Mouse (Mus musculus): ENCODE measurements around the gene Riox2.

Riox2 gene

DNA sequence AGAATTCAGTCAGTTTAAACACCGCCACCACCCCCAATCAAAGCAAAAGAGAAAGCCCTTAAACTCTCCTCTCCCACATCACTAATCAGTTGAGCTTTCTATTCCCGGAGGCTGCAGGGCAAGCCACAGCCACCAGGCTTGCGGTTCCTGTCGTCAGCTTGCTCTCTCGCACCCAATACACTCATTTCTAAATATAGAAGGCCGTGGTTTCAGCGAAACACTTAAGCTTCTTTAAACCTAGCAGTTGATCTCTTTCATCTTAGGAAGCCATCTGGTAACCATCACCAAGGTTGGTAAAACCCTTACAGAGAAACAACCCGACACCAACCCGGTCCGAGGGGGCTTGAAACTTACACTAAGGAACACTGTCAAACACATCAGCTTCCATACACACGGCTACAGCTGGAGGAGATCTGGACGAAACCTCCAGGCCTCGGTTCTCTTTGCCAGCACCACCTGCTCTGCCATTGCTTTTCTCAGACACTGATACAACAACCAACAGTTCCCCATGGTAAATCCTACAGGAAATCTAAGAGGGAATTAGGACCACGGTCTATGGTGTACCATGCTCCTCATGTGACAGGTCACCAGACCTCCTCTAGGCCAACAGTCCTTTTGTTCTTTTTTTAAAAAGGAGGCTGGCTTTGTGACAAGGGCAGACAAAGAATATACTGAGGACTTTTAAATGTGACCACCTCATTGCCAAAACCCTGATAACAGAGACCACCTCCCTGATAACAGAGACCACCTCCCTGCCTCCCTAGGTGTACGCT lies 46.1 kb downstream of the Riox2 start:
- no peak for DNase-seq (ENCODE audit: low read depth, low spot score)

DNA sequence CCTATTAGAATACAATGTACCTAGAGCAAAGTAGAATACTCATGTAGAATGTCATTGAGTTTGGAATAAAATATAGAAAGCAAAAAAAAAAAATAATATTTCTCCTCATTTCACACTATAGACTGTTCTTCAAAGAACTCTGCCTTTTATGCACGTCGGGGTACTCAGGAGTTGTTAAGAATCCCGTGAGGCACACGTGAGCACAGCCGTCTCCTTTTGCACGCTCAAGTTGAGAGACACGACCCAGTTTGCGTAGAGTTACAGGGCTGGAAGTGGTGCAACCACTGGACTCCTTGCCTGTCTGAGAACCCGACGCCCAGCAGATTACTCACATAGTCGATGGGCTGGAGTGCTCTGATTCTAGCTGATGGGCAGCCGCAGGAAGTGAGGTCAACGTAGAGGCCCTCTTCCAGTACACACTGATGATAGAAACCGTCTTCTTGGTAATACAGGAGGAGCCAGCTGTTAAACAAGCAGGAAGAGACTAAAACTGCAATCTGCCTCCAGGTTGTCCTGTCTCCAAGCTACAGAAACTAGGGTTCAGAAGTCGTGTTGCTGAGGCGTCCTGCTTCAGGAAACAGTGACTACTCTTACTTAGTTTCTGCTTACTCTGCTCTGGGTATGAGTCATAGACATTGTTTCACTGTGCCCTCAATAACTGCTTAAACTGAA lies 50.3 kb downstream of the Riox2 start:
- no peak for DNase-seq (ENCODE audit: low read depth, low spot score)

DNA sequence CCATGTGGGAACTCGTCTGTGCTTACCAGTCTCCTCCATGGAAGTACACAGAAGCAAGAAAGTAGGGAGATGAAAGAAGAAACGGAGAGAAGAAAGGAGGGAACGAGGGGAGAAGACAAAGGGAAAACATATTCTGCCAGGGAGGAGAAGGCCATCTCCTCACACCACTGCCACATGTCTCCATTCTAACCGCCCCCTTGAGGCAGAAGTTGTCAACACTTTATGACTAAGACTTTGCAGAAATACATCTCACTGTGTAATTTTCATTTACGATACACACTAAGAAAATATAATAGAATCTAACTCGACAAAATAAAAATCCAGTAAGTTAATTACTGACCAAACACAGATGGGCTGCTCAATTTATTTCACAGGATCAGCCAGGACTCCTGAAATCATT lies 55.4 kb downstream of the Riox2 start:
- DNase-seq (ENCODE audit: low read depth, low spot score) = no peak

DNA sequence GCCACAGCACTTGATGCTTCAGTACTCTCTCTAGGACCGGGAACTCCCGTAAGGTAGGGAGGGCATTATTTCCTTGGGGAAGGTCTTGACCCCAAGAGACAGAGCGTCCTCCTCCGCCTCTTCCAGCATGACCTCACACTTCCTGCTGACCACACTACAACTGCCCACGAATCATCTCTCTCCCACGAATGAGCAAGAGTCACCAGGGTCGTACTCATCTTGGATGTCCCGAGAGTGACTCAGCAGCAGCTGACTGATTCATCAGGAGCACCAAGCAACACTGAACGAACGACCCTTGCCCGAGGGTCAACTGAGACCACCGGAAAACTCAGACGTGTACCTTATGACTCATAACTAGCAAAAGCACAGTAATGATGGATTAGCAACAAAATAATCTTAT lies 58.0 kb downstream of the Riox2 start:
- DNase-seq (ENCODE audit: low read depth, low spot score) = no peak

DNA sequence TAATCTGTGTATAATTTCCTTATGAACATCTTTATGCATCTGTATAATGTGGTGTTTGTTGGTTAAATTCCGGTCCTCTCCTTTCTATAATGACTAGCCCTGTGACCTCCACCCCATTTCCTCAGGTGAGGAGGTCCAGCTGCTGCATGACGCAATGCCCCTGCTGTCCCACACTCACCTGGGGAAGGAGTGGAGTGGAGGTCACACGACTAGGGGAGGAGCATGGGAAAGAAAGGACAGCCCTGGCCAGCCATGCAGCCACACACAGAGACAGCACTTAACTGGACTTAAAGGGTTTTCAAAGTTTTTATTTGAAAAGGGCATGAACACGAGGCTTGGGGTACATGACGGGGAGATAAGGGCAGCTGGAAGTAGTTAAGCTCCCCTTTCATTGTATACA lies 59.7 kb downstream of the Riox2 start:
- DNase-seq (ENCODE audit: low read depth, low spot score) = no peak

DNA sequence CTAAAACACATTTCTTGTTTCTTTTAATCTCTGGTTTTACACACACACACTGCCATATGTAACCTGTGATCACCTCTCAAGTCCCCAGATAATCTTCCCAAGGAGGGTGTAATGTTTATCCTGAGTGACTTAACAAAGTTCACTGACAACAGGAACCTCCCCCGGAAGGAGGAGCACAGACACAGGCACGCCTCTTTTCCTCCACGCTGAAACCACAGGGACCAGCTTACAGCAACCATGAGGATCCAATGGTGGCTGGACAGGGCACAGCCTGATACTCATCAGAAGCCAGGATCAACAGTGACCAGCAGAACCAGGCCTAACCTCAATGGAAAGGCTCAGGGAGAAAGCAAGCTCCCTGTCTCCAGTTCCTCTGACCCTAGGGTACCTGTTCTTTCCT lies 61.0 kb downstream of the Riox2 start:
- no peak for DNase-seq (ENCODE audit: low read depth, low spot score)

DNA sequence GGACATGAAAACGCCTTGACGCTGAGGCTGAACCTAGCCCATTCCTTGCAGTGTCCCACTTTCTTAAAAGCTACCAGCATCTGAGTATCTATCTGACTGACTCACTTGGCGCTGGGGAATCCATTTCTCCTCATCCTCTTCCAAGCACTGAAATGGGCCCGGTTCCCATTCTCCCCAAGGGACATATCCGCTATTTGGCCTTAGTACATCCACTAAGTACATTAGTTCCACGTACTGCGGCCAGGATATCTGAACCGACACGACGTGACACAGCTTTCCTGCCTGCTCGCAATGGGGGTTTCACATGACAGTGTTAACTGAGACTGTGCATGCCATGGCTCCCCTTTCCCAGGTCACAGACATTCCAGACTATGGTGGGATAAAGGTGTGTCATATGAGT lies 62.8 kb downstream of the Riox2 start:
- no peak for DNase-seq (ENCODE audit: low read depth, low spot score)

DNA sequence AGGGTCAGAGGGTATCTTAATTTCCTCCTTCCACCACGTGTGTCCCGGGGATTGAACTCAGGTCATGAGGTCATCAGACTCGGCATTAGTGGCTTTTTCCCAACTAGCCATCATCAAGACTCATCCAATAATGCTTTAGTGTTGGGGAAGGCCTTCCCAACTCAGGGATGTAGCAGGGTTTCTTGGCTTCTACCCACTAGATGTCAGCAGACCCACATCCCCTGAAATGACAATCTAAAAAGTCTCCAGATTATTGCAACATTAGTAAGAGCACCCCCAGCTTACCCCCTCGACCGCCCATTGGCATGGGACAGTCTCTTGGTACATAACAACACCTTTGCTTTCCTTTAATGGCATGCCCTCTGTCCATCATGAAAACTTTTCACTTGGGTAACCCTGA lies 64.1 kb downstream of the Riox2 start:
- DNase-seq (ENCODE audit: low read depth, low spot score) = no peak

DNA sequence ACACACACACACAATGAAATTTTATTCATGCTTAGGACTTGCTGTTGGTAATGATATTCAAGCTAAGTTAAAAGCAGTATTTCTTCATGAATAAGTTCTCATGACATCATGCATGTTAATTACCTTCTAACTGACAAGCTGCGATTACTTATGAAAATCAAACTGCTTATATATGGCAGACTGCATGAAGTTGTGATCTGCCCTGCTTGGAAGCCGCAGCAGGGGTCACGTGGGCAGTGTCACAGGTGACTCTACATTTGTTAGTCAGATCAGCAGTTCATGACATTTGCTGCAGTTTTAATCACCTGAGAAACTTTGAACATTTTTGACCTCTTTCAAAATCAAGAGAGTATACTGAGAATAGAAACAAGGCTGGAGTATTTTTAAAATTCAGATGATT lies 69.4 kb downstream of the Riox2 start:
- DNase-seq (ENCODE audit: low read depth, low spot score) = no peak

DNA sequence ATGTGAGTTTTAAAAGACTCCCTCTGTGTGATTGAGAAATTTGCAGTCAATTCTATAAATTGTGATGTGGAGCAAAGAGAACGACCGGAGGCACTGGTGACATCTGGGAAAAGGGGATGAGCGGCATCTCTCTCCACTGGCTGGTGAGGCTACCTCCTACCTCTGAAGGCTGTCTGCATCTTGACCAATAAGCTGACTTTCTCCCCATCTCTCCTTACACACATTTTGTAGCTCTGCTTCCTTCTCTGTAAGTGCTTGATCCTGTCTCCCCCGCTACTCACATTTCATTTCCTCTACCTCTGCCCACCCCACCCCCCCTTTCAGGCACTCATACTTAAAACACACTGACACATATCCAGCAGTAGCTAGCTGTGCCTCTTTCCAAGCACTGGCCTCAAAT lies 69.8 kb downstream of the Riox2 start:
- no peak for DNase-seq (ENCODE audit: low read depth, low spot score)
